Mouse (Mus musculus) thymus, postnatal 10 days (tissue): ENCODE results near the gene Spns1.
A peak's percentile ranks its signal among the peaks of the same experiment; 100 is the strongest.

Experiments
- DNase-seq, 2 experiments: peaks; one replicate each; pipeline ENCODE4 v3.0.0; 2021; ENCODE audit warnings: low spot score in 2 of 2

Gene Spns1

DNA sequence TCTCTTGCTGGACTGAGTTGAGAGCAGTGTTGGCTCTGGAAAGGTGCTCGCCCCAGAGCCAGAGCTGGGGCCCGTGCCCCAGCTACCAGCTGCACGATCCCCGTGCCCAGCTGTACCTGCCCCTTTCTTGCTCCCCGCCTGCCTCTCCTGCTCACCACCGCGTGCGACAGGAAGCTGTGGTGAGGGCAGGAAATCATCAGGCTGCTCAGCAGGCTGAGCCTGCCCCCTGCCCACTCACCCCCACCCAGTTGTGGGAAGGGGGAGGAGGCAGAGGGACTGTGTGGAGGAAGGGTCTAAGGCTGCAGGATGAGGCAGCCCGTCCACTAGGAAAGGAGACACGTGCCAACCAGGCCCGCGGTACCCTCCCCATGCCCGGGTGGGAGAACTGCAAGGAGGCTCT, 7.9 kb downstream of the Spns1 start, which contains the start of gene Lat:
Lat (minus strand) TSS at position 178 of the 400 bp plus-strand sequence.
- DNase-seq: peak; percentile 88 to 96

DNA sequence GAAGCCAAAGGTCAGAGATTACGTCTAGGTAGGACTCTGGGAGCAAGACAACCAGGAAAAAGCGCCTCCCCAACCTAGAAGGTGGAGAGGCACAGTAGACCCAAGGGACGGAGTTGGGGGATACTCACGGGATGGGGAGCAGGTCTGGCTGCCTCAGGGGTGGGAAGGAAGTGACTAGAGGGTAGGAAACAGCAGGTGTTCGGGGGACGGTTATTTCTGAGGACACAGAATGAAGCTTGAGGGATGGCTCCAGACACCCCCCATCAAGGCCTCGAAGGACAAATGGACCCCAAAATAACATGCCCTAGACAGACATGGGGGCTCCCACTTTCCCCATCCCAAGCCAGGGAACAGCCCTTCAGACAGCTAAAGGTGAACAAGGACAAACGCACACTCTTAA, 8.9 kb downstream of the Spns1 start:
- DNase-seq: peak in 1 of 2 experiments; percentile 42

DNA sequence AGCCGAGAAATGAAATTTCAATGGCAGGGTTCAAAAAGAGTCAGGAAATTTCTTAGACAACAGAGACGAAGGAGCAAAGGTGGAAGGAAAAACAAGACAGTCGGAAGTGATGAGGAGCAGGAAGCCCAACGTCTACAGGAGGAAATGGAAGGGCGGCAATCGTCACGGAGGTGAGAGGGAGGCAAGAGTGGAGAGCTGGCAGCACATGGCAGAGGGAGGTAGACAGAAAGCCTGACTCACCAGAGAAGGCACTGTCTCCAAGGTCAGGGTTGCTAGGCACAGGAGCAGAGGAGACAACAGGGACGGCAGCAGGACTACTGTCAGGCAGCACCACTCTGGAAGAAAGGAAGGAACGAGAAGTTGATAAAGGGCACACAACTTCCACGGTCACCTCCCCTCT, 9.6 kb downstream of the Spns1 start:
- no peak for DNase-seq

DNA sequence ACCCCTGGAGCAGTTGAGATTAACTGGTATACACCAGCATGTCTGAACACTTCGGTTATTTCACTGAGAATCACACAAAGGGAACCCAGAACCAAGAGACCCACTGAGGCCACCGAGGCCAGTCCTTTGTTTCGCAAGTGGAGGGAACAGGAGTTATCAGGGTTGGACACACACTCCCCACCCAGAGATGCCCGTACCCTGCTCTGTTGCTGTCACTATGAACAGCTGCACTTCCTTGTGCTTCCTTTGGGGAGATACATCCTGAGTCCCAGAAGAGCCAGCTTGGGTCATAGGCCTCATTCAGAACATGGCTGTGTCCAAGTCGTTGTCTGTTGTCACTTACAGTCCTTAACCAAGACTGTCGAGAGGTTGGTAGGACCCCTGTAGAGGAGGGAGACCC, 14.2 kb downstream of the Spns1 start:
- no peak for DNase-seq

DNA sequence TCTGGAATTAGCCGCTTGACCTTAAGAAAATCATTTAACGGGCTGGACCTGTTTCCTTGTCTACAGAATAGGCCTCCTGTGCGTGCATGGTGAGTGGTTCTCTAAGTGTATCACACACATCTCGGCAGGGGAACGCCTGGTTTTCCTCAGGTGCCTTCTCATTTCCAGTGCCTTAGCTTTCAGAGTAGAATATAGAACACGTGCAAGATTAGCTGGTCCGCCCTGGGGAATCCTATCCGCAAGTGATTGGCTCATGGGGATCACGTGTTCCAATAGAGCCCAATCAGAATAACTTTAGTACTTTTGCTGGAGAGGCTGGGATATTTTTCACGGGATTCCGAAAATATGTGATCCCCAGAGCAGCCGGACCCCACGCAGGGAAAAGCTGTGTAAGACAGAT, 18.2 kb downstream of the Spns1 start:
- DNase-seq: no peak

DNA sequence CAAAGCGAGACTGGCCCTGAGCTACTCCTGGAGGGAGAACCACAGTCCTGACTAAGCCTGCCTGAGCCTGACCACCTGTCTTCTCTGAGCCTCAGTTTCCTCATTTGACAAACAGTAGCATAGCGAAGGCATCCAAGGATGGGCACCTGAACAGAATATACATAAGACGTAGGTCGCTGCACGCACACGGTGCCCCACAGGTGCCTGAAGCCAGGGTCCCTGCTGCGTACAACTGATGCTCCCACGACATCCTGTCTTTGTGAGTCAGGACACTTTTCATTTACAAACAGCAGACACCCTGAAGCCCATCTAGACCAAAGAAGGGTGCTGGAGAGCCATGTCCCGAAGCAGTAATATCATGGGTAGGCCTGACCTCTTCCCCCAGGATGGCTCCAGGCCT, 18.8 kb downstream of the Spns1 start:
- DNase-seq: no peak

DNA sequence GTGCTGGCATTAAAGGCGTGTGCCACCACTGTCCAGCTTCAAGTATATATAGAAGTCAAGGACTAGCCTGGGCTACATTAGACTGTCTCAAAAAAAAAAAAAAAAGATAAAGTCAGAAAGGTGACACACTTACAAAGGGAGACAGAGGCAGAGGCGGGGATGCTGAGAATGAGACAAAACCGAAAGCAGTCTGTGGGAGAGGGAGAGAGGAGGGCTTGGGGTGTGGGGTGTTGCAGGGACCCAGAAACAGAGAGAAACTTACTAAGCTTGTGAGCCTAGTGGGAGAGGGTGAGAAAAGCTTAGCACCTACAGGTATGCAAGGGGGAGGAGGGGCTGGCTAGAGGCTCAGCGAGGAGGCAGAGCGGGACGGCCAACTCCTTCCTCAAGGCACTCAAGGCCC, 19.4 kb downstream of the Spns1 start:
- no peak for DNase-seq

DNA sequence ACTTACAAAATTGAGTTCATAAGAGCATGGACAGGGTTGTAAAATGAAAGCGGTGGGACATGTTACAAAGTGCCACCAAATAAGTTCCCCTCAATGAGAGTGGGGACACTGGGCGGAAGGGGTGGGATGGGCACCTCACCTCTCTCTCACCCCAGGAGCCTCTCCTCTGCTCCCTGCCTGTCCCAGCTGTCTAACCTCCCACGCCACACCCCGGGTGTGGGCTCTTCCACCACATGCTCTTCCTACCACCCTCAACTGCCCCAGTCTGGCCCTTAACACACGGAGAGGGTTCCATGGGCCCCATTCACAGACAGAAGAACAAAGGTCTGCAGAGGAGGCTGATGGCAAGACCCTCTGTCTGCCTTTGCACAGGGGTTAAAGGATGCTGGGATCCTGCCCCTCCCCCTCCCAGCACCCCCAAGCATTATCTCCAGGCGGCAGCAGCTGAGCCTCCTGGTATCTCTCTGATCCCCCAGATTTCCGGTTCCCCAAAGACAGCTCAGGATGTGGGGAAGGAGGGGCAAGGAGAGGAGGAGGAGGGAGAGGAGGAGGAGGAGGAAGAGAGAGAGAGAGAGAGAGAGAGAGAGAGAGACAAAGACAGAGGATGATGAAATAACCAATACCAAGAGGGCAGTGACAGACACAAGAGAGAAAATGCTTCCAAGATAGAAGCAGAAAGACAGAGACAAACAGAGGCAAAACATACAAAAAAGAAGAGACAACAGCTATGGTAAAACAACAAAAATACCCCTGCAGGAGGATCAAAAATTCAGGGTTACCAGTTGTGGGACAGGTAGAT, 20.3 kb downstream of the Spns1 start:
- peak; percentile 42 to 45 for DNase-seq

DNA sequence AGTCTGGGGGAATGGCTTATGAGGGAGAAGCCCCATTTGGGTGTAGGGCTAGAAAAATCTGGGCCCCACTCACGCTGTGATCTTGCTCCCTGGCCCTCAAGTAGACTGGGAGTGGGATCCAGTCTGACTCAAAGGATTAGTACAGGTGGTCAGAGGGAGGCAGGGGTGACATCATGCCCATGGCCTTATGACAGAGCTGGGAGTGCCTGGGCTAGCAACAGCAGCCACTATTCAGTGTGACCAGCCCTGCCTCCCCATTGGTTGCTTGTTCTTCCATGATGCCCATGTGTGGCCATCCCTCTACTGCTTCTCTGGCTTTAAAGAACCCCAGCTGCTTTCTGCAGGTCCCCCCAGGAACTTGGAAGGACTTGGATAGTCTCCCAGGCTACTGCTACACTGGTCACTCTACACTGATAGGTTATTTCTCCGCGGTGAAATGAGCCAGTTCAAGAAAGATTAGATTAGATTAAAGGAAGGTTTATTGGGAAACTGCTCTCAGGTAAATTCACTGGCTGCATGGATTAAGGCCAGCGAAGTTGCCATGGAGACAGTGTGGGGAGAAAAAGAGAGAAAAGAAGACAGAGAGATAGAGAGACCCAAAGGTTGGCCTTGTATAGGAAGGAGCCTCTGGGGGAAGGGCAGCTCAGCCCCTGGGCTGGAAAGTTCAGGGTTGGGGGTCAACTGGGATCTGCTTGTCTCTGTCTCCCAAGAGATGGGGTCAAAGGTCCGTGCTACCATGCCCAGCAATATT, 21.2 kb downstream of the Spns1 start:
- no peak for DNase-seq

DNA sequence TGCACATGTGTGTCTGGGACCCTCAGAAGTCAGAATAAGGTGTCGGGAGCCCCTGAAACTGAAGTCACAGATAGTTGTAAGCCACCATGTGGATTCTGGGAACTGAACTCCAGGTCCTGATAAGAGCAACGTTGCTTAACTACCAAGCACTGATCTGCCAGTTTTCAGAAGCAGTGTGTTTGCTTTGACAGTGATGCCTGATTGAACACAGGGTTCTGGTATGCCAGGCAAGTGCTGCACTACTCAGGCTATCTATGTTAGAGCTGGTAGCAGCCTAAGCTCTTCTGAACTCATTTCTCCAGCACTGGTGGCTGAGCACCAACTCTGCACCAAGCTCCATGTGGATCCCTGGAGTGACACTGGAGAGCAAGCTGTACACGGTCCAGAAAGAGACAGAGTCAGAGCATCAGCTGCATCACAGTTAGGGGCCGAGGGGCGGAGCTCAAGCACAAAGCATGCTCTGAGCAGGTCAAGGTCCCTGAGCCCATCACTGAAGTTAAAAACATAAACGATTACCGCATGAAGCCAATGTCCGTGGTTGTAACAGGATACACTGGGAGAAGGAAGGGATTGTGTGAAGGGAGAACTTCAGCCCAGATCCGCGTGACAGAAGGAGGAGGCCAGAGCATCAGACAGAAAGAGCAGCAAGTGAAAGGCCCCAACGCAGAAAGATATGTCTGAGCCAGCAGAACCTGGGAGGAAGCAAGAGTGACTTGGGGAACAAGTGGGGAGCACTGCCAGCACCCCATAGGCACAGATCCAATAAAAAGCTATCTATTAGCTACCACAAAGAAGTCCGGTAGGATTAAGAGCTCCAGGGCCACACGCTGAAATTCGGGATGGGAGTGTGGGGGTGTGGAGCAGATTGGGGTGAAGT, 22.3 kb downstream of the Spns1 start:
- DNase-seq: no peak

DNA sequence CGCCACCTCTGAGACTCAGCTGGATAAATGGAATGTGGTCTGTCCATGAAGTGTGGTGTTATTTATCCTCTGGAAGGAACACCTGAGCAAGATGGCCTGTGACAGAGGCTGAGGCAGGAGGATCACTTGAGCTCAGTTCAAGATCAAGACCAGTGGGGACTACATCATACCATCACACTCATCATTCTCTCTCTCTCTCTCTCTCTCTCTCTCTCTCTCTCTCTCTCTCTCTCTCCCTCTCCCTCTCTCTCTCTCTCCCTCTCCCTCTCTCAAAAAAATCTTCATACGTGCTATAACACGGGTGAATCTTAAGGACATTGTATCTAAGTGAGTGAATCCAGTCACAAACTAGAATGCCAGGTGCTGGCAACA, 23.3 kb downstream of the Spns1 start:
- no peak for DNase-seq

DNA sequence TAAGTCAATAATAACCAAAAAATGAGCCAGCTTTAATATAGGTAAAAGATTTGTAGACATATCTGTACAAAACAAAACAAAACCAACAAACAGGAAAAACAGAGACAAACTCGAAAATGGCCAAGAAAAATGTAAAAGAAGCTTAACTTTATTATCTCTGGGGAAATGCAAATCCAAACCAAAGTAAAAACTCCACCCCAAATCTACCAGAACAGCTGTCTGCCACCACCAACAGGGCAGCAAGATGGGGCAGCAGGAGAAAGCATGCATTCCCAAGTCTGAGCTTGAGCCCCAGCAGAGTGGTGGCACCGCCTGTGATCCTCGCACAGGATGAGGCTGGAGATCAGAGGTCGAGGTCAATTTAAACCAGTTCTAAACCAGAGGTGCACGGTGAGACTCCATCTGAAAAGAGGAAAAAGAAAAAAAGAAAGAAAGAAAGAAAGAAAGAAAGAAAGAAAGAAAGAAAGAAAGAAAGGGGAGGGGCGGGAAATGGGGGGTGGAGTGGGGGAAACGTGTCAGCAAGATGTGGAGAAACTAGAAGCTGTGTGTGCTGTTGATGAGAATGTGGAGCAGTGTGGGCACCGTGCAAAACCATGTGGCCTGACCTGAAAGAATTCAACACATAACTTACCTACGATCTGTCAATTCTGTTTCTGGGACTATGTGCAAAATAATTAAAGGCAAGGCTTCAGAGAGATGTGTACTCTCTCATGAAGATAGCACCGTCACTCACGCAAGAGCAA, 23.8 kb downstream of the Spns1 start:
- no peak for DNase-seq

DNA sequence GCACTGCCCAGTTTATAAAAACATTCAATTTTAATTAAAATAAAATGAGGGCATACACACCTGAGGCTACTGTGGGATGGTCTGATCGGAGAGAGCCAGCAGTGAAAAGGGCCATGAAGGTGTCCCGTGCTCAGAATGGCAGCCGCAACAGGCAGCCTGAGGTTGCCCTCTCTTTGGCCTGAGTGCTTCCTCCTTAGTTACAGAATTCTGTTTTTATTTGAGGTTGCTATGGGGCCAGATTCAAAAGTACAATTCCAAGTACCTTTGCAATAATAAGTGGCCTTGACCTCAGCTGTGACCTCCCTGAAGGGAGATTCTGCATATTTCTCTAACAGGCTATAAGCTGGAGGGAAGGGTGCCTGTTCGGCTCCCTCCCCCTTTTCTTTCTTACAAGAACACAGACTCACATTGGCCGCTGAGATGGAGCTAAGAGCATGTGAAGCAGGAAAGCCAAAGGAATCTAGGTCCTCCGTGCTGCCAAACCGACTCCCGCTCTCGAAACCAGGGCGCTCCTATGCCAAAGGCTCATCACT, 25.8 kb downstream of the Spns1 start:
- no peak for DNase-seq

DNA sequence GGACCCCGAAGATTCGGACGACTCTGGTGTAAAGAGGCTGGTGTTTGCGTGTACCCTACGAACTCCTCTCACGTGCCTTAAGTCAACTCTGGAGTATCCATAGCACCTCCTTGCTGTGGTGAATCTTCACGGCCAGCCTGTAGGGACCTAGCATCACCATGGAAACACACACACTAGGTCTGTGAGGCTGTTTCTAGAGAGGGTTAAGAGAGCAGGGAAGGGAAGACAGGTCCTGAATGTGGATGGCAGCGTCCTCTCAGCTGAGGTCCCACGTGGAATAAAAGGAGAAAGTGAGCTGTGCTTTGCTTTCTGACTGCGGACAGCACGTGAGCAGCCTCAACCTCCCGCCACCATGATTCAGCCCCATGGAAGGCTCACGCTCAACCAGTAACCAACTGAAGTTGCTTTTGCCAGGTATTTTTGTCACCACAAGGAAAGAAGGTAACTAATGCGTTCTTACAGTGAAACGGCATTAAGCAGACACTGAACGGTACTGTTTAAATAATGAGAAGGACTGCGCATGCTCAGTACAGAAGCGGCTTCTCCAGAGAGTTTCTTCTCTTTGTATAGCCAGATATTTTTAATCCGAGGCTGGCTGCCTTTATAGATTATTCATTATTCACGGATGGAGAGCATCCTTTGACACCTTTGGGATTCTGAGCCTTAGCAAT, 26.4 kb downstream of the Spns1 start:
- no peak for DNase-seq

DNA sequence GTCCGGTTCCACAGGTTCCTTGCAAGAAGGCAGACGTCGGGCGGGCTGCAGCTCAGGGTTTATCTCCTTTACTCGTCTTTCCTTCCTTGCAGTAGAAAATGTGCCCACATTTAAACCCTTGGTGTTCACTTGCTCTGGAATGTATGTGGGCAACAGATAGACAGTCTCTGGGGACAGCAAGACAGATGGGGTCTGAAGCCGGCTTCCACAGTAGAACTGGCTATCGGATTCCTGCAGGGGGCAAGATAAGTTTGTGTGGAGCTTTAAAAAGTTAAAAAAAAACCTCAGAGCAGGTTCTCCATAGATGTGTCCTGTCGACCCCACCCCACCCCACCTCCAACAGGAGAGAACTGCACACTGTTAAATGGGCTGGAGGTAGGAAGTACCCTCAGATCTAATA, 29.0 kb downstream of the Spns1 start:
- no peak for DNase-seq

DNA sequence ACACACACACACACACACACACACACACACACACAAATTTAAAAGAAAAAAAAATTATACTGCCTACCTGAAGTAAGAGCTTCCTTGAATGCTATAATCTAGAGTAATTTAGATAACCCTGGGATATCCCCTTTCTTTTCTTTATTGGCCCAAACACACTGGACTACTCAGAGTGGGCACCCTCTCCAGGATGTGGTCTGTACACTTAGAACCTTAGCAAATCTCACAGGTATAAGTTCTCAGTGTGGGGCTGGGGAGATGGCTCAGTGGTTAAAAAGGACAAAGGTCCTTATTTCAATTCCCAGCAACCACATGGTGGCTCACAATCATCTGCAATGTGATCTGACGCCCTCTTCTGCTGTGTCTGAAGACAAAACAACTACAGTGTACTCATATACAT, 30.2 kb downstream of the Spns1 start:
- no peak for DNase-seq

DNA sequence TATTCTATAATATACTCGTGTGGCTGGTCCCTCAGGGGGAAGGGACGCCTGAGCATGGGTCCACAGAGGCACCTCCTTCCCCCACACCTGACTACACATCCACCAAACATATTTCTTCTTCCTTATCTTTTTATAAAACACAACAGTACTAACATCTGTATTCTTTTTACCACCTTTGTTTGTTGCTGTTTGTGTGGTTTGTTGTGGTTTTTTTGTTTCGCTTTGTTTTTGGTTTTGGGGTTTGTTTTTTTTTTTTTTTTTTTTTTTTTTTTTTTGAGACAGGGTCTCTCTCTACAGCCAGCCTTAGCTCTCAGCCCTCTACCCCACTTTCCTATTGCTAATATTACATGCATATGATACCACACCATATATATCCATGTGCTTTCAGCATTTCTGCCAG, 31.3 kb downstream of the Spns1 start:
- no peak for DNase-seq

DNA sequence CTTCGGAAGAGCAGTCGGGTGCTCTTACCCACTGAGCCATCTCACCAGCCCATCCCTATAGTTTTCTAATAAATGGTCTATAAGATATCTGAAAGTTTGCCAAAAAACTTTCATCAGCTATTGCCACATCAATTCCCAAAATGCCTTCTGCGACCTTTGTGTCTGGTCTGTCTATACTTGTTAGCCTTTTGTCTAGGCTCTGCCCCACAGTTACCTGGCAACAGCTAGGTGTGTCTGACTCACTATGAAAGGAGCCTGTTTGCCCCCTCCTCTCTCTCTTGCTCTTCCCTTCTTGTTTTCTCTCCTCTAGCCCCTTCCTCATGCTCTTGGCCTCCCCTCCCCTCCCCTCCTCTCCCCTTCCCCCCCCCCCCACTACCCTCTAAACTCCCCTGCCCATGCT, 31.7 kb downstream of the Spns1 start:
- no peak for DNase-seq

DNA sequence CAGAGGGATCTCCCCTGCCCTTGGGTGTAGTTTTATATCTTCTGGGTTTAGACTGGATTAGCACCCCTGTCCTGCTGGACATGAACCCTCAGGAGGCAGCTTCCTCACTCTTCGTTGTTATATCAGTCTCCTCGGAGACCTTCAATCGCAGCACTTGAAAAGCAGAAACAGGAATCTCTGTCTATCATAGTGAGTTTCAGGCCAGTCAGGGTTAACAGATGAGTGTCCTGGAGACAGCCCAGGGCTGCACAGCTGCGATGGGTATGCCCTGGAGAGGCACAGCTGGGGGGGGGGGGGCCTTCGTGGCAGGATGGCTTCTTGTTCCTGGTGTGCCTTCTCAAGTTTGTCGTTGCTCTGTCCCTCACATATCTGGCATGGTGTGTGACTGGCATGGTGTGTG, 36.4 kb downstream of the Spns1 start:
- no peak for DNase-seq

DNA sequence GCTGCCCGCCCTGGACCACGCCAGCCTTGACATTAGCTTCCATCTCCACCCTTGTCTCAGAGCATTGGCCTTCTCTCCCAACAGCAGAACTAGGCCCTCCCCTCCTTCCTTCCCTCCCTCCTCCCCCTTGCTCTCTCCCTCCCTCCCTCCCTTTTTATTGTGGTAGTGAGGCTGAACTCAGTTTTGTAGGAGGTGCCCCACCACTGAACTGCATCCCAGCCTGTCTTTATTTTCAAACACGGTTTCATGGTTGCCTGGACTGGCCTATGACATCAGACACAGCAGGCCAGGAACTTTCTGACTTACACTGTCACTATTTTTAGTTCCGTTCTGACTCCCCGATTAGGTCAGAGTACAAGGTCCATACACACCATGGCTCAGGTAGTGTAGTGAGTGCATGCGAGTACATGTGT, 37.0 kb downstream of the Spns1 start:
- DNase-seq: no peak

DNA sequence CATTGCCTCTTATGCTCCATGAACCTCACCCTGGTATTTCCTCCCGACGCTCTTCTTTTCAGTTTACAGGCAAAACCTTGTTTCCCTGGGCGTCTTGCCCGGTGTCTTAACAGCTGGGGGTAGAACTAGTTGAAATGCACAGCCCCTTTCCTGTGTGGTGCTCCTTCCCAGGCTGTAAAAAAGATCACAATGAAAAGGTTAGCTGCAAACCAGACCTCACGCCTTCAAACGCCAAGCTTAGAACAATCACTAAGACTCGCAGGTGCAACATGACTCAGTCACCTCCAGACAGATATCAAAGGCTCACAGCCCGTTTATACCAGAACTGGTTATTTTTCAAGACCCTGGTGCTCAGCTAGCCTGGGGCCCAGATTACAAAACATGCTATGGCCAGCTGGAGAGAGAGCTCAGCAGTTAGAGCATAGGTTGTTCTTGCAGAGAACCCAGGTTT, 37.7 kb downstream of the Spns1 start:
- DNase-seq: peak; percentile 64 to 66
